Mouse (Mus musculus): Measurements from ENCODE around the gene Hectd2. TPM values are rescaled to one million over a fixed set of nuclear protein-coding genes. Genes with fewer than 3 reads are reported as not detected.

The Hectd2 gene
- polyA plus RNA-seq, 1 experiment from 2014 or later = 17.7 TPM

GRCm38 (mm10) chr19:36629394-36629910 is 75.0 kb downstream of the Hectd2 start:
- WGBS = 84% methylated on average over 9 of the region's 9 CpGs
- DNase-seq (ENCODE audit: low spot score) (no peak), ATAC-seq (ENCODE audit: low FRiP score) (no peak)
- Histone ChIP-seq H3K36me3 (replicated peaks; ENCODE audit: control insufficient read depth, insufficient read depth) (no peaks in the 10 kb centered on the region), H3K27me3 (ENCODE audit: control insufficient read depth, insufficient read depth, low read length) (no peaks in the 10 kb centered on the region), H3K27ac (no peak overlapping the region), H3K9ac (no peak overlapping the region), H3K4me2 (replicated peaks) (no peak overlapping the region), H3K4me3 (replicated peaks; ENCODE audit: low read length) (no peak overlapping the region), H3K4me1 (replicated peaks; ENCODE audit: control insufficient read depth, insufficient read depth, low read length) (no peaks in the 10 kb centered on the region), H3K9me3 (ENCODE audit: control insufficient read depth, low read length) (no peaks in the 10 kb centered on the region; the same call in 1 of the 2 replicates)

- H3K4me3 ChIP-seq (replicated peaks; ENCODE audit: low read length) = no peak overlapping the region
- 89% methylated on average over 5 of the region's 5 CpGs for WGBS
- H3K4me1 ChIP-seq (replicated peaks; ENCODE audit: control insufficient read depth, insufficient read depth, low read length) = no peaks in the 10 kb centered on the region
- no peak overlapping the region for H3K9ac ChIP-seq
- ATAC-seq (ENCODE audit: low FRiP score) (no peak), DNase-seq (ENCODE audit: low spot score) (no peak)
- H3K36me3 ChIP-seq (replicated peaks; ENCODE audit: control insufficient read depth, insufficient read depth) = no peaks in the 10 kb centered on the region
- no peak overlapping the region for H3K4me2 ChIP-seq (replicated peaks)
- no peak overlapping the region for H3K27ac ChIP-seq
- no peaks in the 10 kb centered on the region; the same call in 1 of the 2 replicates for H3K9me3 ChIP-seq (ENCODE audit: control insufficient read depth, low read length)
- H3K27me3 ChIP-seq (ENCODE audit: control insufficient read depth, insufficient read depth, low read length) = no peaks in the 10 kb centered on the region; the same call in 1 of the 2 replicates
These were observed 75.9 kb downstream of the Hectd2 start for GRCm38 (mm10) chr19:36630361-36630760.

GRCm38 (mm10) chr19:36634771-36635170 is 80.3 kb downstream of the Hectd2 start:
- no peak for ATAC-seq (ENCODE audit: low FRiP score)
- WGBS = 76% methylated on average over 7 of the region's 7 CpGs

GRCm38 (mm10) chr19:36637223-36637622 is 82.8 kb downstream of the Hectd2 start:
- no peak overlapping the region for H3K4me2 ChIP-seq (replicated peaks)
- no peak overlapping the region for H3K4me3 ChIP-seq (replicated peaks; ENCODE audit: low read length)
- no peaks in the 10 kb centered on the region for H3K4me1 ChIP-seq (replicated peaks; ENCODE audit: control insufficient read depth, insufficient read depth, low read length)
- H3K9me3 ChIP-seq (ENCODE audit: control insufficient read depth, low read length) = no peaks in the 10 kb centered on the region
- no peak for ATAC-seq (ENCODE audit: low FRiP score)
- no peak overlapping the region for H3K27ac ChIP-seq
- WGBS = 57% methylated on average over 3 of the region's 3 CpGs
- no peaks in the 10 kb centered on the region for H3K36me3 ChIP-seq (replicated peaks; ENCODE audit: control insufficient read depth, insufficient read depth)
- no peak for DNase-seq (ENCODE audit: low spot score)
- no peak overlapping the region for H3K9ac ChIP-seq
- no peaks in the 10 kb centered on the region; the same call in 1 of the 2 replicates for H3K27me3 ChIP-seq (ENCODE audit: control insufficient read depth, insufficient read depth, low read length)

More at GRCm38 (mm10) chr19:36634771-36635170, 80.3 kb downstream of the Hectd2 start:
- Histone ChIP-seq H3K9ac (no peak overlapping the region), H3K4me2 (replicated peaks) (no peak overlapping the region), H3K9me3 (ENCODE audit: control insufficient read depth, low read length) (no peaks in the 10 kb centered on the region; the same call in 1 of the 2 replicates), H3K36me3 (replicated peaks; ENCODE audit: control insufficient read depth, insufficient read depth) (no peaks in the 10 kb centered on the region), H3K27me3 (ENCODE audit: control insufficient read depth, insufficient read depth, low read length) (no peaks in the 10 kb centered on the region; the same call in 1 of the 2 replicates), H3K4me3 (replicated peaks; ENCODE audit: low read length) (no peak overlapping the region), H3K27ac (no peak overlapping the region), H3K4me1 (replicated peaks; ENCODE audit: control insufficient read depth, insufficient read depth, low read length) (no peaks in the 10 kb centered on the region)
- no peak for DNase-seq (ENCODE audit: low spot score)

- Histone ChIP-seq H3K9ac (no peak overlapping the region), H3K4me1 (replicated peaks; ENCODE audit: control insufficient read depth, insufficient read depth, low read length) (no peaks in the 10 kb centered on the region), H3K27ac (no peak overlapping the region), H3K4me3 (replicated peaks; ENCODE audit: low read length) (no peak overlapping the region), H3K9me3 (ENCODE audit: control insufficient read depth, low read length) (0 out of 2 replicates have a peak, but pooled peaks cover 4% of the 10 kb centered on the region), H3K27me3 (ENCODE audit: control insufficient read depth, insufficient read depth, low read length) (no peaks in the 10 kb centered on the region; the same call in 1 of the 2 replicates), H3K4me2 (replicated peaks) (no peak overlapping the region), H3K36me3 (replicated peaks; ENCODE audit: control insufficient read depth, insufficient read depth) (no peaks in the 10 kb centered on the region)
- WGBS = 66% methylated on average over 7 of the region's 7 CpGs
- DNase-seq (ENCODE audit: low spot score) (no peak), ATAC-seq (ENCODE audit: low FRiP score) (no peak)
These were observed 83.6 kb downstream of the Hectd2 start for GRCm38 (mm10) chr19:36637948-36638587.

GRCm38 (mm10) chr19:36639072-36639471 is 84.6 kb downstream of the Hectd2 start:
- ATAC-seq (ENCODE audit: low FRiP score) (no peak), DNase-seq (ENCODE audit: low spot score) (no peak)
- 82% methylated on average over 9 of the region's 9 CpGs for whole genome bisulfite sequencing
- H3K9ac ChIP-seq = no peak overlapping the region
- no peak overlapping the region for H3K27ac ChIP-seq
- no peak overlapping the region for H3K4me2 ChIP-seq (replicated peaks)
- 0 out of 2 replicates have a peak, but pooled peaks cover 4% of the 10 kb centered on the region for H3K9me3 ChIP-seq (ENCODE audit: control insufficient read depth, low read length)
- no peaks in the 10 kb centered on the region; the same call in 1 of the 2 replicates for H3K27me3 ChIP-seq (ENCODE audit: control insufficient read depth, insufficient read depth, low read length)
- H3K36me3 ChIP-seq (replicated peaks; ENCODE audit: control insufficient read depth, insufficient read depth) = no peaks in the 10 kb centered on the region
- H3K4me1 ChIP-seq (replicated peaks; ENCODE audit: control insufficient read depth, insufficient read depth, low read length) = no peaks in the 10 kb centered on the region
- H3K4me3 ChIP-seq (replicated peaks; ENCODE audit: low read length) = no peak overlapping the region

GRCm38 (mm10) chr19:36641128-36641527 is 86.7 kb downstream of the Hectd2 start:
- DNase-seq (ENCODE audit: low spot score) (no peak), ATAC-seq (ENCODE audit: low FRiP score) (no peak)
- Histone ChIP-seq H3K4me3 (replicated peaks; ENCODE audit: low read length) (no peak overlapping the region), H3K9ac (no peak overlapping the region), H3K36me3 (replicated peaks; ENCODE audit: control insufficient read depth, insufficient read depth) (no peaks in the 10 kb centered on the region), H3K27me3 (ENCODE audit: control insufficient read depth, insufficient read depth, low read length) (no peaks in the 10 kb centered on the region), H3K4me1 (replicated peaks; ENCODE audit: control insufficient read depth, insufficient read depth, low read length) (no peaks in the 10 kb centered on the region), H3K4me2 (replicated peaks) (no peak overlapping the region), H3K9me3 (ENCODE audit: control insufficient read depth, low read length) (0 out of 2 replicates have a peak, but pooled peaks cover 4% of the 10 kb centered on the region), H3K27ac (no peak overlapping the region)
- WGBS = 82% methylated on average over 3 of the region's 3 CpGs

GRCm38 (mm10) chr19:36645308-36645889 is 91.0 kb downstream of the Hectd2 start:
- H3K9ac ChIP-seq = no peak overlapping the region
- ATAC-seq (ENCODE audit: low FRiP score) (no peak), DNase-seq (ENCODE audit: low spot score) (no peak)
- H3K27ac ChIP-seq = no peak overlapping the region
- H3K27me3 ChIP-seq (ENCODE audit: control insufficient read depth, insufficient read depth, low read length) = no peaks in the 10 kb centered on the region
- H3K36me3 ChIP-seq (replicated peaks; ENCODE audit: control insufficient read depth, insufficient read depth) = no peaks in the 10 kb centered on the region
- H3K4me1 ChIP-seq (replicated peaks; ENCODE audit: control insufficient read depth, insufficient read depth, low read length) = no peaks in the 10 kb centered on the region
- WGBS = 93% methylated on average over 6 of the region's 6 CpGs
- no peak overlapping the region for H3K4me2 ChIP-seq (replicated peaks)
- H3K4me3 ChIP-seq (replicated peaks; ENCODE audit: low read length) = no peak overlapping the region
- H3K9me3 ChIP-seq (ENCODE audit: control insufficient read depth, low read length) = 0 out of 2 replicates have a peak, but pooled peaks cover 4% of the 10 kb centered on the region

- H3K4me3 ChIP-seq (replicated peaks; ENCODE audit: low read length) = no peak overlapping the region
- H3K36me3 ChIP-seq (replicated peaks; ENCODE audit: control insufficient read depth, insufficient read depth) = no peaks in the 10 kb centered on the region
- no peak overlapping the region for H3K27ac ChIP-seq
- ATAC-seq (ENCODE audit: low FRiP score) = no peak
- H3K27me3 ChIP-seq (ENCODE audit: control insufficient read depth, insufficient read depth, low read length) = no peaks in the 10 kb centered on the region
- no peak overlapping the region for H3K4me2 ChIP-seq (replicated peaks)
- no peak for DNase-seq (ENCODE audit: low spot score)
- H3K9me3 ChIP-seq (ENCODE audit: control insufficient read depth, low read length) = 0 out of 2 replicates have a peak, but pooled peaks cover 4% of the 10 kb centered on the region
- H3K9ac ChIP-seq = no peak overlapping the region
- WGBS = 87% methylated on average over 7 of the region's 7 CpGs
- H3K4me1 ChIP-seq (replicated peaks; ENCODE audit: control insufficient read depth, insufficient read depth, low read length) = no peaks in the 10 kb centered on the region
These were observed 91.8 kb downstream of the Hectd2 start for GRCm38 (mm10) chr19:36646132-36646828.
